Mouse (Mus musculus) neural tube, embryonic 11.5 days (tissue): ENCODE results near the gene Bnc1. TPM values are rescaled to one million over a fixed set of nuclear protein-coding genes. Genes with fewer than 3 reads are reported as not detected.

Experiments
- ATAC-seq: fragments of 200-750 bp; cut with Nextera tagmentation; 2 replicates; pipeline ENCODE4 v1.8.0; 2017; ENCODE audit warnings: moderate number of reproducible peaks, mild to moderate bottlenecking, moderate TSS enrichment, moderate library complexity; ENCODE audit not compliant: insufficient read depth, low FRiP score, low TSS enrichment
- DNase-seq: peaks from one replicate; pipeline ENCODE4 v3.0.0-alpha.2; 2015; ENCODE audit warnings: low spot score
- H3K27ac ChIP-seq: fragments of 300-500 bp; sonication (generic); 2 replicates; pipeline ENCODE4 v1.5.1; 2014; ENCODE audit warnings: low read depth, mild to moderate bottlenecking, low read length
- H3K27me3 ChIP-seq: fragments of 300-500 bp; sonication (generic); 2 replicates; pipeline ENCODE4 v1.6.1; 2014; ENCODE audit warnings: mild to moderate bottlenecking, low read length, mixed read lengths; ENCODE audit not compliant: control insufficient read depth, insufficient read depth
- H3K36me3 ChIP-seq: fragments of 300-500 bp; sonication (generic); 2 replicates; pipeline ENCODE4 v1.6.1; 2014; ENCODE audit warnings: mild to moderate bottlenecking, low read length, moderate library complexity, mixed read lengths; ENCODE audit not compliant: control insufficient read depth, insufficient read depth
- H3K4me1 ChIP-seq: fragments of 300-500 bp; sonication (generic); 2 replicates; pipeline ENCODE4 v1.6.1; 2014; ENCODE audit warnings: low read length, mixed read lengths; ENCODE audit not compliant: control insufficient read depth, insufficient read depth
- H3K4me2 ChIP-seq: fragments of 300-500 bp; sonication (generic); 2 replicates; pipeline ENCODE4 v1.6.1; 2014; ENCODE audit warnings: low read depth, mild to moderate bottlenecking, moderate library complexity
- H3K4me3 ChIP-seq: fragments of 300-500 bp; sonication (generic); 2 replicates; pipeline ENCODE4 v1.5.1; 2014; ENCODE audit warnings: low read depth, low read length
- H3K9ac ChIP-seq: fragments of 300-500 bp; sonication (generic); 2 replicates; pipeline ENCODE4 v1.6.1; 2014; ENCODE audit warnings: mild to moderate bottlenecking, low read length
- H3K9me3 ChIP-seq: fragments of 300-500 bp; sonication (generic); 2 replicates; pipeline ENCODE4 v1.6.1; 2016; ENCODE audit warnings: low read length; ENCODE audit not compliant: control insufficient read depth
- WGBS: fragments of 180-500 bp; shearing (Covaris S2); extraction: QIAGEN DNeasy Blood & Tissue Kit; methylation state at CpG from one replicate; pipeline ENCODE4 v1.1.7; 2014; 5-methylcytosine and 5-hydroxymethylcytosine counted together
- polyA plus RNA-seq: library from polyadenylated mRNA; unstranded; fragments of >200 nt; fragmentation: Nextera tagmentation; extraction: Ambion mirVana; gene quantifications from 2 replicates; pipeline ENCODE4 v1.2.1, GENCODE M21; 2014

Bnc1 gene
- polyA plus RNA-seq, 1 experiment from 2014 or later = 3.3 TPM

GRCm38 (mm10) chr7:82012472-82012871, 20.4 kb upstream of the Bnc1 start:
- H3K27me3 ChIP-seq = no peaks in the 10 kb centered on the region
- H3K9me3 ChIP-seq = no peaks in the 10 kb centered on the region
- DNase-seq = peak; percentile 25
- H3K4me3 ChIP-seq = no peak overlapping the region
- no peak overlapping the region for H3K9ac ChIP-seq
- no peak overlapping the region for H3K4me2 ChIP-seq
- WGBS = 4% methylated on average over 13 of the region's 13 CpGs
- H3K4me1 ChIP-seq = 0 out of 2 replicates have a peak, but pooled peaks cover 4% of the 10 kb centered on the region
- no peaks in the 10 kb centered on the region for H3K36me3 ChIP-seq
- no peak overlapping the region for H3K27ac ChIP-seq
- ATAC-seq = no peak

GRCm38 (mm10) chr7:82011534-82012401, 19.7 kb upstream of the Bnc1 start:
- no peaks in the 10 kb centered on the region for H3K9me3 ChIP-seq
- H3K9ac ChIP-seq = no peak overlapping the region
- peak overlapping the region; percentile 11; the same call in 1 of the 2 replicates for H3K27ac ChIP-seq
- no peak overlapping the region for H3K4me3 ChIP-seq
- 54% methylated on average over 19 of the region's 19 CpGs for WGBS
- H3K27me3 ChIP-seq = no peaks in the 10 kb centered on the region
- no peak overlapping the region for H3K4me2 ChIP-seq
- H3K4me1 ChIP-seq = 0 out of 2 replicates have a peak, but pooled peaks cover 4% of the 10 kb centered on the region
- no peaks in the 10 kb centered on the region for H3K36me3 ChIP-seq
- no peak for DNase-seq
- ATAC-seq = no peak

- ATAC-seq (no peak), DNase-seq (no peak)
- H3K36me3 ChIP-seq = no peaks in the 10 kb centered on the region
- H3K9ac ChIP-seq = no peak overlapping the region
- no peaks in the 10 kb centered on the region for H3K27me3 ChIP-seq
- no peaks in the 10 kb centered on the region for H3K9me3 ChIP-seq
- H3K4me2 ChIP-seq = no peak overlapping the region
- H3K27ac ChIP-seq = no peak overlapping the region
- no peak overlapping the region for H3K4me3 ChIP-seq
- 0 out of 2 replicates have a peak, but pooled peaks cover 4% of the 10 kb centered on the region for H3K4me1 ChIP-seq
- 69% methylated on average over 2 of the region's 2 CpGs for WGBS
Observed at GRCm38 (mm10) chr7:82007151-82007550, 15.1 kb upstream of the Bnc1 start.

DNA sequence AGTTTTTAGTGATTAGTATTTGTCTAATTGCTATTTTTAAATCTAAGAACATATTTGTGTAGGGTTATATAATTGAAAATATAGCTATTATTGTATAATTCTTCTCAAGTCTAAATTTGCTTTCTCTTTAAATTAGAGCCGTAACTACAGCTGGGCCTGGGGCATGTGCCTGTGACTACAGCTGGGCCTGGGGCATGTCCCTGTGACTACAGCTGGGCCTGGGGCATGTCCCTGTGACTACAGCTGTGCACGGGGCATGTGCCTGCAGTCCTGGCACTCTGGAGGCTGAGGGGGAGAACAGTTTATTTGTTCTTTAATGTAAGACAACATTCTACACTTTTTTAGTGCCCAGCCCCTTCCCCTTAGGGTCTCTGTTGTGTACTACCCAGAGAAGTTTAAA, 12.1 kb upstream of the Bnc1 start:
- DNase-seq (no peak), ATAC-seq (no peak)
- Histone ChIP-seq H3K36me3 (no peaks in the 10 kb centered on the region), H3K4me1 (no peaks in the 10 kb centered on the region), H3K9ac (no peak overlapping the region), H3K27ac (no peak overlapping the region), H3K27me3 (no peaks in the 10 kb centered on the region), H3K4me3 (no peak overlapping the region), H3K4me2 (no peak overlapping the region), H3K9me3 (no peaks in the 10 kb centered on the region)
- 65% methylated on average over 2 of the region's 2 CpGs for WGBS

DNA sequence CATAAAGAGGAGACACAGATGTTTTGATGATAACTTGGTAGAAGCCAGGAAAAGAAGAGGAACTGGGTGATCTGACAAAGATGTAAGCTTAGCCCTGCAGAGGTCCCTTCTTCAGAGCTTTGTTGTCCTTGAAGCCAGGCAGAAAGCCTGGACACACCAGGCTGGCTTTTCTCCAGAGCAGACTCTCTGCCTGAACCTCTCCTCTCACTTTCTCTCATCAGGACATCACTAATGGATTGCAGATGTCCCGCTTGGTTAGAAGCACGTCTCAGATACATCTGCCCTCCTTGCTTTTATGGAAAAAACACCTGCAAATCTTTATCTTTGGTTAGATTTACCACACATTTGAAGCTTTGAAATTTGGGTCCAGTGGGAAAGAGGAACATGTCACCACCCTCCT, 7.7 kb upstream of the Bnc1 start:
- WGBS = 51% methylated on average over 2 of the region's 2 CpGs
- no peak overlapping the region for H3K4me3 ChIP-seq
- DNase-seq (no peak), ATAC-seq (no peak)
- H3K27ac ChIP-seq = no peak overlapping the region
- no peaks in the 10 kb centered on the region for H3K36me3 ChIP-seq
- H3K4me1 ChIP-seq = no peaks in the 10 kb centered on the region
- H3K27me3 ChIP-seq = peaks cover 5% of the 10 kb centered on the region
- no peaks in the 10 kb centered on the region for H3K9me3 ChIP-seq
- H3K4me2 ChIP-seq = no peak overlapping the region
- no peak overlapping the region for H3K9ac ChIP-seq

DNA sequence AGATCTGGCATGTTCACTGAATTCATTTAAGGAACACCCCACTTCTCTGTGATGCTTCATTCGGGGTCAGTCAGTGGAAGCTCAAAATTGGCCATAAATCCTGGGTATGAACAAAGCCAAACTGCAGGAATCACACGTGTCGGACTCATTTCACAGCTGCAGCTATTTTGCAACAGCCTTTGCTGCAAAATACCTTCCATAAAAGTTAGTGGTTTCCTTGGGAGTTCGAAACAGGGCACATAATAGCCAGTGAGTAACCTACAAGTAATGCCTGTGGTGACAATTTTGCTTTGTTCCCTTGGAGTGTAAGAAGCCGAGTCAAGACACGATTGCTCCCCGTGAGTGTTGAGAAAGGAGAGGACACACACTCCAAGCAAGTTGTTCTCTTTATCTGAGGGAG, 7.3 kb upstream of the Bnc1 start:
- Histone ChIP-seq H3K27me3 (peaks cover 7% of the 10 kb centered on the region), H3K36me3 (no peaks in the 10 kb centered on the region), H3K4me2 (no peak overlapping the region), H3K9ac (no peak overlapping the region), H3K4me1 (no peaks in the 10 kb centered on the region), H3K27ac (no peak overlapping the region), H3K9me3 (no peaks in the 10 kb centered on the region), H3K4me3 (no peak overlapping the region)
- DNase-seq = no peak
- 30% methylated on average over 7 of the region's 7 CpGs for WGBS
- no peak for ATAC-seq

- no peak overlapping the region for H3K9ac ChIP-seq
- no peaks in the 10 kb centered on the region for H3K9me3 ChIP-seq
- H3K27me3 ChIP-seq = peaks cover 40% of the 10 kb centered on the region
- H3K4me1 ChIP-seq = 0 out of 2 replicates have a peak, but pooled peaks cover 6% of the 10 kb centered on the region
- 13% methylated on average over 9 of the region's 9 CpGs for WGBS
- H3K27ac ChIP-seq = no peak overlapping the region
- no peaks in the 10 kb centered on the region for H3K36me3 ChIP-seq
- no peak for ATAC-seq
- no peak overlapping the region for H3K4me2 ChIP-seq
- H3K4me3 ChIP-seq = no peak overlapping the region
- DNase-seq = no peak
Observed at GRCm38 (mm10) chr7:81995975-81996374, 3.9 kb upstream of the Bnc1 start.

DNA sequence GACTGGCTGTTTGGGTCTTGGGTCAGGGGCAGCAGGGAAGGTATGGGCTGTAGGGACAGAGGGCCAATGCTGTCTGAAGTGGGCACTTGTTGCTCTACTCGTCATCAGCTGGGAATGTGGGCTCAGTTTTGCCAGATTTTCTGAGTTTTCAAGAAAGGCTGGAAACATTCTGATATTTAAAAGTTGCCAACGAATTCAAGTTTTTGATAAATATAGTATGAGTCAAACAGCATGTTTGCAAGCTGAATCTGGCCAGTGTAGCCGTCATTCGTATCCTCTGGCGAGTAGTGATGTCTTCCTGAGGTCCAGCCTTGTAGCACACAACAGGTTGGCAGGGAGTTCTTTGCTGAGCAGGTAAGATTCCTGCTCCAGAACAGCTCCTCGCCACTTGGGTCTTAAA, 3.0 kb upstream of the Bnc1 start:
- Histone ChIP-seq H3K9ac (no peak overlapping the region), H3K27me3 (peaks cover 45% of the 10 kb centered on the region), H3K4me3 (no peak overlapping the region), H3K36me3 (no peaks in the 10 kb centered on the region), H3K4me1 (0 out of 2 replicates have a peak, but pooled peaks cover 6% of the 10 kb centered on the region), H3K4me2 (no peak overlapping the region), H3K9me3 (no peaks in the 10 kb centered on the region), H3K27ac (no peak overlapping the region)
- WGBS = 84% methylated on average over 6 of the region's 6 CpGs
- no peak for ATAC-seq
- DNase-seq = no peak

DNA sequence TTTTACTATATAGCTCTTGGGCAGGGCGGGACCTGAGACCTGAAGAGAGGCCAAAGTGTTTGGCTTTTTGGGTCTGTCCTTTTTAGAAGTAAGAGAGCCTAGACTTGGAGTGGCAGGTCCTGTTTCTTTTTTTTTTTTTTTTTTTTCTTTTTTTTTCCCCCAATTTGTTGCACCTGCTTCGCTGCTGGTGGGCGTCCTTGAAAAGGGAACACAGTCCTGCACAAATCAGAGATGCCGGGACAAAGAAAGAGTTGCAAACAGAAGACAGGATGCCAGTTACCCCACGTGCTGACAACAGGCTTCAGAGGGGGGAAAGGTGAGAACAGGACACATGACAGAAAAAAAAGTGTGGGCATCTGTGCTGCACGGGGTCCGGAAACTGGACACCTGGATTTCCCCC, 1.0 kb upstream of the Bnc1 start:
- no peaks in the 10 kb centered on the region for H3K36me3 ChIP-seq
- peaks cover 62% of the 10 kb centered on the region for H3K27me3 ChIP-seq
- no peak overlapping the region; the same call in 1 of the 2 replicates for H3K4me3 ChIP-seq
- H3K9me3 ChIP-seq = no peaks in the 10 kb centered on the region
- 0 out of 2 replicates have a peak, but pooled peaks cover 6% of the 10 kb centered on the region for H3K4me1 ChIP-seq
- ATAC-seq = no peak
- H3K4me2 ChIP-seq = peak overlapping the region; percentile 89
- H3K9ac ChIP-seq = no peak overlapping the region
- no peak for DNase-seq
- WGBS = 37% methylated on average over 7 of the region's 7 CpGs
- H3K27ac ChIP-seq = no peak overlapping the region
